Comparison of ENCODE assay signal across 7 mouse cellular contexts in genomic region chr6:13677141-13677761, GRCm38 (mm10). TPM values are rescaled to one million over a fixed set of nuclear protein-coding genes. Genes with fewer than 3 reads are reported as not detected.
DNase-seq lines count a peak whose midpoint lies in the region; ATAC-seq lines count a peak whose summit lies in the region.

No protein-coding gene starts in this region.

- DNase-seq in R1 (ENCODE audit: low read depth, low spot score) = peak; percentile 71
- DNase-seq in c-Kit-positive CD71-positive TER-119-positive erythroid progenitor cells, embryonic 14.5 days (ENCODE audit: low spot score) = peak; percentile 26
- DNase-seq in heart, postnatal 25 days (ENCODE audit: low spot score) = peak; percentile 13
- DNase-seq in layer of hippocampus, postnatal 36 days = peak; percentile 48 to 57
- DNase-seq in right cerebral cortex, postnatal 4 days = peak; percentile 59

- H3K4me3 ChIP-seq in forebrain, embryonic 12.5 days (replicated peaks) = peak overlapping the region; percentile 89

- under 1% methylated on average over 43 of the region's 43 CpGs for WGBS in forebrain, embryonic 12.5 days

- intact Hi-C loops in heart, postnatal 25 days (cut with DNase I) = loop anchor here (1.0 to 2.0 kb wide), 2 partner anchors 70 to 194 kb away; partner anchors contain the start of gene 2610001J05Rik

- peak overlapping the region; percentile 96 for H3K9ac ChIP-seq in forebrain, embryonic 12.5 days

- no peaks in the 10 kb centered on the region for H3K27me3 ChIP-seq in forebrain, embryonic 12.5 days

- H3K27ac ChIP-seq in forebrain, embryonic 12.5 days = peak overlapping the region; percentile 96

- H3K36me3 ChIP-seq in forebrain, embryonic 12.5 days (replicated peaks) = no peaks in the 10 kb centered on the region

- peak overlapping the region; percentile 84 for H3K4me2 ChIP-seq in forebrain, embryonic 12.5 days

- peaks cover 10% of the 10 kb centered on the region for H3K4me1 ChIP-seq in forebrain, embryonic 12.5 days

- H3K9me3 ChIP-seq in forebrain, embryonic 12.5 days = no peaks in the 10 kb centered on the region

- ATAC-seq in forebrain, embryonic 12.5 days (ENCODE audit: low FRiP score) = peak; percentile 77
- peak; percentile 41 for ATAC-seq in megakaryocyte, adult 5-6 weeks (ENCODE audit: poor library complexity, severe bottlenecking)

RNA-seq across cellular contexts. Expression of gene Bmt2, which starts 0.5 kb away (rescaled TPM):
- polyA plus RNA-seq in forebrain, embryonic 12.5 days (2016; fragmentation: Nextera tagmentation; extraction: Ambion mirVana) = 25.3 and 28.3 TPM in 2 replicates
- 10 to 100 TPM; 11.3 to 12.1 TPM for total RNA-seq in heart, postnatal 25 days (2021)
- 10 to 100 TPM; 25.0 to 25.3 TPM for total RNA-seq in layer of hippocampus, postnatal 36 days (2021)
- 30.3 and 33.4 TPM in 2 replicates for total RNA-seq in megakaryocyte, adult 5-6 weeks (2015)
- 24.0 and 27.7 TPM in 2 replicates for total RNA-seq in megakaryocyte, adult 5-6 weeks (2017)

Comparison
In these comparisons a context has a peak if more than half of its experiments do, and no peak if none do; other contexts are left out.
1. Peak in every context shown above with its lines: DNase-seq, ATAC-seq, H3K4me3 ChIP-seq and H3K27ac ChIP-seq.
2. DNase-seq: peak in every context shown above with its lines; median percentile 71 in R1; 59 in right cerebral cortex, postnatal 4 days; 52 in layer of hippocampus, postnatal 36 days; 26 in c-Kit-positive CD71-positive TER-119-positive erythroid progenitor cells, embryonic 14.5 days; 13 in heart, postnatal 25 days.